Mouse (Mus musculus) forebrain, embryonic 10.5 days (tissue): Measurements from ENCODE around the gene Gna14. TPM values are rescaled to one million over a fixed set of nuclear protein-coding genes. Genes with fewer than 3 reads are reported as not detected.

ENCODE experiments used
- DNase-seq: peaks from one replicate; pipeline ENCODE4 v3.0.0-alpha.2; 2017; ENCODE audit warnings: low spot score; ENCODE audit errors: extremely low spot score
- H3K27ac ChIP-seq: fragments of 300-500 bp; sonication (generic); 2 replicates; pipeline ENCODE4 v1.5.1; 2016; ENCODE audit warnings: mild to moderate bottlenecking
- H3K27me3 ChIP-seq: fragments of 300-500 bp; sonication (generic); 2 replicates; pipeline ENCODE4 v1.6.1; 2016; ENCODE audit warnings: mild to moderate bottlenecking; ENCODE audit not compliant: poor library complexity, severe bottlenecking
- H3K36me3 ChIP-seq: fragments of 300-500 bp; sonication (generic); replicated peaks from 2 replicates; pipeline ENCODE4 v1.6.1; 2016; ENCODE audit warnings: mild to moderate bottlenecking, moderate library complexity
- H3K4me1 ChIP-seq: fragments of 300-500 bp; sonication (generic); 2 replicates; pipeline ENCODE4 v1.6.1; 2016
- H3K4me3 ChIP-seq: fragments of 300-500 bp; sonication (generic); 2 replicates; pipeline ENCODE4 v1.5.1; 2016; ENCODE audit warnings: mild to moderate bottlenecking, moderate library complexity
- H3K9me3 ChIP-seq: fragments of 300-500 bp; sonication (generic); 2 replicates; pipeline ENCODE4 v1.6.1; 2016; ENCODE audit warnings: mild to moderate bottlenecking, moderate library complexity
- WGBS: fragments of 180-500 bp; shearing (Covaris S2); methylation state at CpG from one replicate; pipeline ENCODE4 v1.1.7; 2016; 5-methylcytosine and 5-hydroxymethylcytosine counted together
- polyA plus RNA-seq: library from polyadenylated mRNA; unstranded; fragments of >200 nt; fragmentation: Nextera tagmentation; extraction: Ambion mirVana; gene quantifications from 2 replicates; pipeline ENCODE4 v1.2.1, GENCODE M21; 2016

The Gna14 gene
- polyA plus RNA-seq: 2.6 and 3.5 TPM in 2 replicates

GRCm38 (mm10) chr19:16435531-16436231, at the start of gene Gna14:
Gna14 (plus strand) TSS chr19:16435762.
- Histone ChIP-seq H3K27ac (peak within 1 kb of the TSS; percentile 75), H3K36me3 (no peaks in the 10 kb centered on the region), H3K4me1 (peaks cover 56% of the 10 kb centered on the region), H3K4me3 (peak within 1 kb of the TSS; percentile 52), H3K27me3 (peaks cover 72% of the 10 kb centered on the region), H3K9me3 (no peaks in the 10 kb centered on the region)
- 1% methylated on average over 27 of the region's 27 CpGs for WGBS
- peak; percentile 86 for DNase-seq

- peaks cover 28% of the 10 kb centered on the region for H3K36me3 ChIP-seq
- H3K27ac ChIP-seq: no peak overlapping the region
- H3K27me3 ChIP-seq: no peaks in the 10 kb centered on the region
- peaks cover 54% of the 10 kb centered on the region for H3K4me1 ChIP-seq
- no peak overlapping the region for H3K4me3 ChIP-seq
- DNase-seq: no peak
- no peaks in the 10 kb centered on the region for H3K9me3 ChIP-seq
- 77% methylated on average over 6 of the region's 6 CpGs for WGBS
These were observed 49.0 kb upstream of the Gna14 start for GRCm38 (mm10) chr19:16386514-16386913.

GRCm38 (mm10) chr19:16390192-16390795, 45.3 kb upstream of the Gna14 start:
- no peak overlapping the region for H3K27ac ChIP-seq
- 92% methylated on average over 6 of the region's 6 CpGs for WGBS
- H3K9me3 ChIP-seq: no peaks in the 10 kb centered on the region
- peaks cover 3% of the 10 kb centered on the region for H3K36me3 ChIP-seq
- DNase-seq: no peak
- no peak overlapping the region for H3K4me3 ChIP-seq
- no peaks in the 10 kb centered on the region for H3K27me3 ChIP-seq
- peaks cover 46% of the 10 kb centered on the region for H3K4me1 ChIP-seq

- Histone ChIP-seq H3K9me3 (no peaks in the 10 kb centered on the region), H3K27ac (no peak overlapping the region), H3K4me3 (no peak overlapping the region), H3K36me3 (no peaks in the 10 kb centered on the region), H3K27me3 (no peaks in the 10 kb centered on the region), H3K4me1 (peaks cover 12% of the 10 kb centered on the region)
- no peak for DNase-seq
- 89% methylated on average over 5 of the region's 5 CpGs for WGBS
These were observed 41.2 kb upstream of the Gna14 start for GRCm38 (mm10) chr19:16394381-16394780.

- DNase-seq: no peak
- Histone ChIP-seq H3K27ac (no peak overlapping the region), H3K4me3 (no peak overlapping the region), H3K27me3 (no peaks in the 10 kb centered on the region), H3K4me1 (no peaks in the 10 kb centered on the region), H3K9me3 (no peaks in the 10 kb centered on the region), H3K36me3 (no peaks in the 10 kb centered on the region)
- 80% methylated on average over 6 of the region's 6 CpGs for WGBS
These were observed 32.5 kb upstream of the Gna14 start for GRCm38 (mm10) chr19:16403101-16403500.

- Histone ChIP-seq H3K4me3 (no peak overlapping the region), H3K36me3 (no peaks in the 10 kb centered on the region), H3K27ac (no peak overlapping the region), H3K27me3 (no peaks in the 10 kb centered on the region), H3K9me3 (no peaks in the 10 kb centered on the region), H3K4me1 (no peaks in the 10 kb centered on the region)
- 87% methylated on average over 1 of the region's 1 CpGs for WGBS
- no peak for DNase-seq
These were observed 27.8 kb upstream of the Gna14 start for GRCm38 (mm10) chr19:16407727-16408126.

GRCm38 (mm10) chr19:16411302-16411701, 24.3 kb upstream of the Gna14 start:
- H3K27me3 ChIP-seq: no peaks in the 10 kb centered on the region

GRCm38 (mm10) chr19:16418086-16418663, 17.4 kb upstream of the Gna14 start:
- H3K4me1 ChIP-seq: peaks cover 6% of the 10 kb centered on the region; the same call in 1 of the 2 replicates
- WGBS: 95% methylated on average over 5 of the region's 5 CpGs
- no peak overlapping the region for H3K4me3 ChIP-seq
- no peak overlapping the region for H3K27ac ChIP-seq
- DNase-seq: no peak
- H3K27me3 ChIP-seq: no peaks in the 10 kb centered on the region
- H3K36me3 ChIP-seq: no peaks in the 10 kb centered on the region
- peaks cover 6% of the 10 kb centered on the region; the same call in 1 of the 2 replicates for H3K9me3 ChIP-seq

More at GRCm38 (mm10) chr19:16411302-16411701, 24.3 kb upstream of the Gna14 start:
- no peaks in the 10 kb centered on the region for H3K4me1 ChIP-seq
- no peak overlapping the region for H3K4me3 ChIP-seq
- H3K9me3 ChIP-seq: no peaks in the 10 kb centered on the region
- H3K36me3 ChIP-seq: no peaks in the 10 kb centered on the region
- H3K27ac ChIP-seq: no peak overlapping the region
- DNase-seq: no peak

GRCm38 (mm10) chr19:16425596-16425995, 10.0 kb upstream of the Gna14 start:
- H3K36me3 ChIP-seq: no peaks in the 10 kb centered on the region
- no peak overlapping the region for H3K4me3 ChIP-seq
- H3K9me3 ChIP-seq: peaks cover 17% of the 10 kb centered on the region
- H3K4me1 ChIP-seq: peaks cover 6% of the 10 kb centered on the region; the same call in 1 of the 2 replicates
- 84% methylated on average over 2 of the region's 2 CpGs for WGBS
- H3K27me3 ChIP-seq: no peaks in the 10 kb centered on the region
- DNase-seq: no peak
- H3K27ac ChIP-seq: no peak overlapping the region

GRCm38 (mm10) chr19:16431368-16431767, 4.2 kb upstream of the Gna14 start:
- H3K9me3 ChIP-seq: peaks cover 17% of the 10 kb centered on the region
- H3K4me1 ChIP-seq: peaks cover 18% of the 10 kb centered on the region
- peaks cover 30% of the 10 kb centered on the region for H3K27me3 ChIP-seq
- no peak overlapping the region for H3K4me3 ChIP-seq
- no peak for DNase-seq
- WGBS: 89% methylated on average over 8 of the region's 8 CpGs
- no peaks in the 10 kb centered on the region for H3K36me3 ChIP-seq
- H3K27ac ChIP-seq: no peak overlapping the region

GRCm38 (mm10) chr19:16434879-16435278, 683 bp upstream of the Gna14 start:
- H3K4me1 ChIP-seq: peaks cover 50% of the 10 kb centered on the region
- H3K9me3 ChIP-seq: no peaks in the 10 kb centered on the region
- no peaks in the 10 kb centered on the region for H3K36me3 ChIP-seq
- DNase-seq: no peak
- H3K27me3 ChIP-seq: peaks cover 65% of the 10 kb centered on the region
- H3K27ac ChIP-seq: no peak overlapping the region
- 24% methylated on average over 9 of the region's 9 CpGs for WGBS
- H3K4me3 ChIP-seq: peak overlapping the region; percentile 52

- H3K4me3 ChIP-seq: peak overlapping the region; percentile 52
- no peaks in the 10 kb centered on the region for H3K9me3 ChIP-seq
- peak overlapping the region; percentile 75 for H3K27ac ChIP-seq
- H3K4me1 ChIP-seq: peaks cover 53% of the 10 kb centered on the region
- 1% methylated on average over 61 of the region's 61 CpGs for WGBS
- H3K27me3 ChIP-seq: peaks cover 79% of the 10 kb centered on the region
- no peaks in the 10 kb centered on the region for H3K36me3 ChIP-seq
- DNase-seq: peak; percentile 44
These were observed 990 bp downstream of the Gna14 start for GRCm38 (mm10) chr19:16436335-16437169.
